ENCODE assay signal across 8 mouse cellular contexts in the genomic region with DNA sequence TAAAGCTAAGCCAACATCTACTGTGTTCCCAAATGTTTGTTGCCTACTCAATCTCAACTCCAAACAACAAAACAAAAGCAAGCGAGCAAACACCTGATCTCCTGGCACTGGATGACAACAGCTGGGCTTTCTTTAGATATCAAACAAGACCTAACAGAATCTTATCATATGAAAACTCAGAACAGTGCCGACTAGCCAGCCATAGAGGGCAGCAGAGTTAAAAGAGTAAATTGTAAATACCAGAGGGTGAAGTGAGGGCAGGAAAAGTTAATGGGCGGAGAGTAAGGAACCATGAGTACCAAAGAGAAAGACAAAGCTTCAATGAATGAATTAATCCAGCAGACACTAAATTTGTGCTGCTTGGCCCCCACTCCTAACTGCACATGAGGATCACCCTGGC. TPM values are rescaled to one million over a fixed set of nuclear protein-coding genes. Genes with fewer than 3 reads are reported as not detected.
DNase-seq lines count a peak whose midpoint lies in the region; ATAC-seq and TF ChIP-seq lines count a peak whose summit lies in the region.

No protein-coding gene starts in this region.

- H3K27ac ChIP-seq in limb, embryonic 14.5 days (replicated peaks; ENCODE audit: low read depth, low read length) = no peak overlapping the region

- 24% methylated on average over 3 of the region's 3 CpGs for WGBS in limb, embryonic 14.5 days

- H3K4me3 ChIP-seq in limb, embryonic 14.5 days (replicated peaks; ENCODE audit: low read length) = no peak overlapping the region

- no peak for TF ChIP-seq POLR2A in brain, embryonic 14.5 days (IDR thresholded peaks at IDR 0.05; ENCODE audit: borderline replicate concordance, extremely low read depth, insufficient read depth, insufficient read length, poor library complexity, severe bottlenecking)
- TF ChIP-seq POLR2A in limb, embryonic 14.5 days (IDR thresholded peaks at IDR 0.05; ENCODE audit: borderline replicate concordance, extremely low read depth, insufficient read depth, insufficient read length) = no peak

- DNase-seq in urinary bladder, postnatal 36 days (ENCODE audit: low spot score in 2 of 2) = peak; percentile 19 to 56
- DNase-seq in urinary bladder, postnatal 10 days (ENCODE audit: low spot score) = no peak
- DNase-seq in brain, embryonic 14.5 days (ENCODE audit: low read depth) = peak; percentile 78
- peak; percentile 87 for DNase-seq in induced T-regulatory cell, adult 2 months (ENCODE audit: low read depth)
- peak; percentile 74 for DNase-seq in limb, embryonic 14.5 days (ENCODE audit: low spot score)
- DNase-seq in monocyte, adult 2 months (ENCODE audit: low read depth in 1 of 2, low spot score in 2 of 2) = peak; percentile 9 to 28
- peak; percentile 43 for DNase-seq in yolk sac, embryonic 10.5 days (ENCODE audit: low spot score)

- H3K27me3 ChIP-seq in limb, embryonic 14.5 days (ENCODE audit: control insufficient read depth, insufficient read depth, low read length) = no peaks in the 10 kb centered on the region

- no peak overlapping the region for H3K4me2 ChIP-seq in limb, embryonic 14.5 days (replicated peaks; ENCODE audit: low read depth, low read length, severe bottlenecking)

- peaks cover 9% of the 10 kb centered on the region for H3K4me1 ChIP-seq in limb, embryonic 14.5 days (ENCODE audit: control insufficient read depth, insufficient read depth, low read length)

- H3K9ac ChIP-seq in limb, embryonic 14.5 days (ENCODE audit: low read depth, low read length, severe bottlenecking) = no peak overlapping the region

- ATAC-seq in erythroid progenitor cell, adult 5-6 weeks (replicated peaks; ENCODE audit: low FRiP score, poor library complexity, severe bottlenecking) = peak; percentile 72
- no peak for ATAC-seq in limb, embryonic 14.5 days (ENCODE audit: low FRiP score, low read depth)

- no peaks in the 10 kb centered on the region for H3K36me3 ChIP-seq in limb, embryonic 14.5 days (ENCODE audit: control insufficient read depth, insufficient read depth, low read length)

- no peaks in the 10 kb centered on the region for H3K9me3 ChIP-seq in limb, embryonic 14.5 days (ENCODE audit: control insufficient read depth, low read length)

- TF ChIP-seq CTCF in brain, embryonic 14.5 days (IDR thresholded peaks at IDR 0.05; ENCODE audit: borderline replicate concordance, extremely low read depth, insufficient read depth, insufficient read length) = peak; percentile 54; the same call in 1 of the 2 replicates

RNA-seq across cellular contexts. Expression of gene Ppp2r5a, which starts 11.8 kb away (rescaled TPM):
- 15.9 and 16.8 TPM in 2 replicates for polyA plus RNA-seq in brain, embryonic 14.5 days (2012; rRNA removed)
- 59.1 and 84.3 TPM in 2 replicates for total RNA-seq in erythroid progenitor cell, adult 5-6 weeks (2015; ENCODE audit: low replicate concordance)
- total RNA-seq in erythroid progenitor cell, adult 5-6 weeks (2017; ENCODE audit: low replicate concordance) = 60.7 and 94.6 TPM in 2 replicates
- 39.4 and 40.1 TPM in 2 replicates for polyA plus RNA-seq in limb, embryonic 14.5 days (2012; rRNA removed)
- 30.3 and 34.1 TPM in 2 replicates for polyA plus RNA-seq in limb, embryonic 14.5 days (2014; fragmentation: Nextera tagmentation; extraction: Ambion mirVana)
